Mouse (Mus musculus) thymus, adult 2 months (tissue): ENCODE measurements around the gene Srgap3.

Experiments
- CTCF ChIP-seq: fragments of 200-500 bp; IDR thresholded peaks from 2 replicates; pipeline ENCODE4 v1.5.1; 2012; ENCODE audit warnings: mild to moderate bottlenecking, control low read depth, low read length, moderate library complexity, borderline replicate concordance; ENCODE audit not compliant: control insufficient read depth, poor library complexity, insufficient read depth; ENCODE audit errors: extremely low read depth
- POLR2A ChIP-seq: fragments of 200-500 bp; IDR thresholded peaks from 2 replicates; pipeline ENCODE4 v1.6.1; 2012; ENCODE audit warnings: mild to moderate bottlenecking, low read length, control low read depth, moderate library complexity; ENCODE audit not compliant: control insufficient read depth, poor library complexity, insufficient read depth; ENCODE audit errors: extremely low read depth

DNA sequence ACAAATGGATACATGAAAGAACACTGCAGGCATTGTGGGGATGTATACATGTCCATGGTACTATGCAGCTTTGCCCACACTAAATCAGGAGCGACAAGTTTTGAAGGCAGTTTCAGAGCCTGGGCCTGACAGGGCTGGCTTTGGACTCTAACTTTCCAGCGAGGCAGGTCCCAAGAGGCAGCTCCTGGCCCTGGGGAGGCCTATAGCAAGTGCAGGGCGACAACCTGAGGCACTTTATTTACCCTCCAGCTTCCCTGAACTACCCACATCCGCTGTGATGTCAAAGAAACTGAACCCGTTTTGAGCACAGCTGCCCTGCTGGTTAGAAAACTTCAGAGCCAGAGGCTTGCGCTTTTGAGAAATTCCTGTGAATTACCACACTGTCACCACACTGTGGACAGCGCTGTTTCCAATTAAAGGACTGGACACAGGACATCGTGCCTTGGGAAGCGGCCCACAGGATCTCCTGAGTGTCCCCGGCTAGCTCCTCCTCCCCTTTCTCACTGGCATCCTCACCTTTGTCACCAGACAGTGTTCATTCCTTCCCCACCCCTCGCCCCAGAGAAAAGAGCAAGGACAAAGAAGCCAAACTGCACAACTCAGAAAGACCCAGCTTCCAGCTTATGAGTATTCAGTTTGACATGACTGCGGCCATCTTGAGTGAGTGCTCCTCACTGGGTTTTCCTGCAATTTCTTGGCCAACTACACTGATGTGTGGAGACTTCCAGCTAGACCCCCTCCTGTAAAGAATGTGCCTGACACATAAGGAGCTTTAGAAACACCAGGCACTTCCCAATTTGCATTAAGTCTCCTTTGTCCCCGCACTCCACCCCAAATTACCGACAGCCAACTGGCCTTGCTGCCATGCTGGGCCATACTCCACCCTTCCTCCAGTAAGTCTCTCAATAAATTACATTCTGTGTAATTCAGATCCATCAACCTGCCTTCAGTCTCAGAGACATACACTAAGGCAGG lies 94.5 kb downstream of the Srgap3 start:
- TF ChIP-seq POLR2A (no peak), CTCF (no peak)
